Comparison of ENCODE assay signal across 12 mouse cellular contexts in the genomic region with DNA sequence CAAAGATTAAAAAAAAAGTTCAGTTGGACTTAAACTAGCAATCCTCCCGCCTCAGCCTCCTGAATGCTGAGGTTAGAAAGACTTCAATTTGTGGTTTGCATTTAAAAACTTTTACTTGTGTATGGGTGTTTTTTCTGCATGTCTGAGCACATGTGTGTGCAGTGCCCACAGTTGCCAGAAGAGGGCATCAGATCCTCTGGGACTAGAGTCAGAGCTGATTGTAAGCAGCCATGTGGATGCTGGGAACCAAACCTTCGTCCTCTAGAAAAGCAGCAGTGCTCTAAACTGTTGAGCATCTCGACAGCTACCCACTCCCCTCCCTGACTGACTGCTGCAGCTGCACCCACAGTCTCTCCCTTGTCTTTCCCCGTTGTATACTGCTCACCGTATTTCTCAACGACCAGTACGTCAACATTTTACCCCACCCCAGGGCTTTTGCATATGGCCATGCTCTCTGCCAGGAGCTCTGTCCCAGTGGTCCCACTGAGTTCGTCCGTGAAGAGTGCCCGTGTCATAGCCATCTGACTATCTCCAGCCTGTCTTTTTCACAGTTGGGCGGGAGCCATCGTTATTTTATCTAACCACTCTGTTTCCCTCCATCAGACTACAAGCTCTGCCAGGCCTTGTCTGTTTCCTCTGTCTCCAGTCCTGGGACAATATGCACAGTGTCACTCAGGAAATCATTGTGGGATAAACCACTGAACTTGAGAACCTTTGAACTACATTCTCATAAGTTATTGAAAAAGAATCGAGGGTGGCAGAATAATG. TPM values are rescaled to one million over a fixed set of nuclear protein-coding genes. Genes with fewer than 3 reads are reported as not detected.
A peak's percentile ranks its signal among the peaks of the same experiment; 100 is the strongest.
DNase-seq lines count a peak whose midpoint lies in the region; ATAC-seq and TF ChIP-seq lines count a peak whose summit lies in the region.
"Had no signal": no experiment of that assay in that cellular context is flagged by ENCODE, and none has a peak within 500 bp of the region (broad histone marks: within the 10 kb centered on the region; RNA-seq: fewer than 3 reads in every experiment).

No protein-coding gene starts in this region.

- H3K27ac ChIP-seq in forebrain, postnatal 0 days (ENCODE audit: low read depth, low read length): no peak overlapping the region
- H3K27ac ChIP-seq in forebrain, embryonic 16.5 days (ENCODE audit: low read length): no peak overlapping the region
- H3K27ac ChIP-seq: limb, embryonic 12.5 days had no signal

- H3K4me3 ChIP-seq in forebrain, postnatal 0 days (ENCODE audit: low read depth, low read length): no peak overlapping the region
- no peak overlapping the region for H3K4me3 ChIP-seq in forebrain, embryonic 16.5 days (replicated peaks; ENCODE audit: low read length)
- peak overlapping the region; percentile 73 for H3K4me3 ChIP-seq in megakaryocyte, embryonic 14.5 days (replicated peaks)
- H3K4me3 ChIP-seq: limb, embryonic 12.5 days had no signal

- TF ChIP-seq CTCF in forebrain, postnatal 0 days (IDR thresholded peaks at IDR 0.05; ENCODE audit: low read depth): peak; percentile 46

- peaks cover 4% of the 10 kb centered on the region; the same call in 1 of the 2 replicates for H3K9me3 ChIP-seq in forebrain, postnatal 0 days (ENCODE audit: low read length)
- H3K9me3 ChIP-seq in forebrain, embryonic 16.5 days (ENCODE audit: control insufficient read depth, low read length): no peaks in the 10 kb centered on the region
- peaks cover 38% of the 10 kb centered on the region for H3K9me3 ChIP-seq in megakaryocyte, embryonic 14.5 days
- H3K9me3 ChIP-seq: limb, embryonic 12.5 days had no signal

- no peak for ATAC-seq in forebrain, postnatal 0 days
- ATAC-seq in forebrain, embryonic 16.5 days: no peak
- no peak for ATAC-seq in megakaryocyte, adult 5-6 weeks (ENCODE audit: poor library complexity, severe bottlenecking)

- H3K4me2 ChIP-seq in forebrain, postnatal 0 days (ENCODE audit: low read depth): no peak overlapping the region
- no peak overlapping the region for H3K4me2 ChIP-seq in forebrain, embryonic 16.5 days (ENCODE audit: low read length)
- H3K4me2 ChIP-seq: limb, embryonic 12.5 days had no signal

- no peaks in the 10 kb centered on the region for H3K27me3 ChIP-seq in forebrain, postnatal 0 days (ENCODE audit: insufficient read depth, low read length)
- H3K27me3 ChIP-seq in forebrain, embryonic 16.5 days (replicated peaks; ENCODE audit: control insufficient read depth, insufficient read depth, low read length): no peaks in the 10 kb centered on the region
- H3K27me3 ChIP-seq in megakaryocyte, embryonic 14.5 days (replicated peaks): peaks cover 55% of the 10 kb centered on the region

- H3K4me1 ChIP-seq in forebrain, postnatal 0 days (ENCODE audit: insufficient read depth): no peaks in the 10 kb centered on the region
- H3K4me1 ChIP-seq in forebrain, embryonic 16.5 days (replicated peaks; ENCODE audit: control insufficient read depth, insufficient read depth, low read length): peaks cover under 1% of the 10 kb centered on the region; the same call in 1 of the 2 replicates
- peaks cover 66% of the 10 kb centered on the region for H3K4me1 ChIP-seq in megakaryocyte, embryonic 14.5 days

- no peak for DNase-seq in forebrain, postnatal 0 days
- DNase-seq in c-Kit-positive CD71-positive TER-119-positive erythroid progenitor cells, embryonic 14.5 days (ENCODE audit: low spot score): peak; percentile 62
- peak; percentile 68 for DNase-seq in naive thymus-derived CD4-positive, alpha-beta T cell, adult 2 months (ENCODE audit: low read depth)
- DNase-seq in layer of hippocampus, adult 18-20 months (ENCODE audit: low spot score in 2 of 2): no peak
- no peak for DNase-seq in left cerebral cortex, postnatal 4 days
- DNase-seq: gastrocnemius, postnatal 36 days; kidney, adult 8-10 months had no signal

- intact Hi-C loops in left cerebral cortex, postnatal 4 days (cut with DNase I): no loop called here

- no peaks in the 10 kb centered on the region for H3K36me3 ChIP-seq in forebrain, postnatal 0 days (ENCODE audit: insufficient read depth)
- H3K36me3 ChIP-seq in forebrain, embryonic 16.5 days (ENCODE audit: control insufficient read depth, insufficient read depth): no peaks in the 10 kb centered on the region
- peaks cover 15% of the 10 kb centered on the region for H3K36me3 ChIP-seq in megakaryocyte, embryonic 14.5 days (replicated peaks; ENCODE audit: low read length)
- H3K36me3 ChIP-seq: limb, embryonic 12.5 days had no signal

- 90% methylated on average over 13 of the region's 13 CpGs for WGBS in forebrain, postnatal 0 days
- WGBS in forebrain, embryonic 16.5 days: 93% methylated on average over 13 of the region's 13 CpGs

- H3K9ac ChIP-seq in forebrain, postnatal 0 days: no peak overlapping the region
- no peak overlapping the region for H3K9ac ChIP-seq in forebrain, embryonic 16.5 days (replicated peaks; ENCODE audit: low read depth, low read length)
- H3K9ac ChIP-seq: limb, embryonic 12.5 days had no signal

RNA-seq across cellular contexts. Expression of gene Nop53, which starts 7.6 kb away (rescaled TPM):
- 117 and 189 TPM in 2 replicates for total RNA-seq in forebrain, postnatal 0 days (2014; rRNA removed)
- polyA plus RNA-seq in forebrain, postnatal 0 days (2015; fragmentation: Nextera tagmentation; extraction: Ambion mirVana): 143 and 154 TPM in 2 replicates
- polyA plus RNA-seq in forebrain, embryonic 16.5 days (2015; fragmentation: Nextera tagmentation; extraction: Ambion mirVana): 139 and 141 TPM in 2 replicates
- 159 and 504 TPM in 2 replicates for polyA plus RNA-seq in megakaryocyte, embryonic 14.5 days (2012; ENCODE audit: insufficient read depth, low replicate concordance)
- 80.2 and 90.4 TPM in 2 replicates for total RNA-seq in megakaryocyte, adult 5-6 weeks (2015)
- total RNA-seq in megakaryocyte, adult 5-6 weeks (2017): 293 and 315 TPM in 2 replicates
- 100 to 1,000 TPM; 143 to 144 TPM for total RNA-seq in layer of hippocampus, adult 18-20 months (2021)
- total RNA-seq in left cerebral cortex, postnatal 4 days (2021): 100 to 1,000 TPM; 110 to 112 TPM

RNA-seq across cellular contexts. Expression of gene Ehd2, which starts 13.9 kb away (rescaled TPM):
- total RNA-seq in forebrain, postnatal 0 days (2014; rRNA removed): 3.1 and 3.5 TPM in 2 replicates
- polyA plus RNA-seq in forebrain, postnatal 0 days (2015; fragmentation: Nextera tagmentation; extraction: Ambion mirVana): 4.4 and 5.0 TPM in 2 replicates
- polyA plus RNA-seq in forebrain, embryonic 16.5 days (2015; fragmentation: Nextera tagmentation; extraction: Ambion mirVana): 5.4 and 5.6 TPM in 2 replicates
- polyA plus RNA-seq in megakaryocyte, embryonic 14.5 days (2012; ENCODE audit: insufficient read depth, low replicate concordance): 0.84 and 0.93 TPM in 2 replicates
- total RNA-seq in megakaryocyte, adult 5-6 weeks (2015): 0.04 TPM in 1 of 2 replicates, not detected in the other
- total RNA-seq in megakaryocyte, adult 5-6 weeks (2017): 0.07 and 0.16 TPM in 2 replicates
- total RNA-seq in layer of hippocampus, adult 18-20 months (2021): 1 to 10 TPM; 5.6 to 6.1 TPM
- 1 to 10 TPM; 6.2 to 6.7 TPM for total RNA-seq in left cerebral cortex, postnatal 4 days (2021)
- total RNA-seq: monocyte, adult 5-6 weeks had no signal

RNA-seq across cellular contexts. Expression of gene Selenow, which starts 31.3 kb away (rescaled TPM):
- total RNA-seq in forebrain, postnatal 0 days (2014; rRNA removed): 813 and 1,238 TPM in 2 replicates
- 2,478 and 2,732 TPM in 2 replicates for polyA plus RNA-seq in forebrain, postnatal 0 days (2015; fragmentation: Nextera tagmentation; extraction: Ambion mirVana)
- polyA plus RNA-seq in forebrain, embryonic 16.5 days (2015; fragmentation: Nextera tagmentation; extraction: Ambion mirVana): 1,473 and 1,544 TPM in 2 replicates
- polyA plus RNA-seq in megakaryocyte, embryonic 14.5 days (2012; ENCODE audit: insufficient read depth, low replicate concordance): 1,012 and 1,066 TPM in 2 replicates
- total RNA-seq in megakaryocyte, adult 5-6 weeks (2015): 96.9 and 102 TPM in 2 replicates
- total RNA-seq in megakaryocyte, adult 5-6 weeks (2017): 31.5 and 33.7 TPM in 2 replicates
- 1,000 to 10,000 TPM; 1,389 to 1,431 TPM for total RNA-seq in layer of hippocampus, adult 18-20 months (2021)
- 1,000 to 10,000 TPM; 1,074 to 1,076 TPM for total RNA-seq in left cerebral cortex, postnatal 4 days (2021)

Comparison
In these comparisons a context has a peak if more than half of its experiments do, and no peak if none do; other contexts are left out.
1. DNase-seq: peak in c-Kit-positive CD71-positive TER-119-positive erythroid progenitor cells, embryonic 14.5 days (single experiment) and naive thymus-derived CD4-positive, alpha-beta T cell, adult 2 months (single experiment); none in forebrain, postnatal 0 days (single experiment), layer of hippocampus, adult 18-20 months (0 of 2) and left cerebral cortex, postnatal 4 days (single experiment).